Mouse (Mus musculus) spleen, adult 2 months (tissue): ENCODE data around the gene Plxna1.

Experiments
- CTCF ChIP-seq: fragments of 200-500 bp; IDR thresholded peaks from 2 replicates; pipeline ENCODE4 v1.5.1; 2011; ENCODE audit warnings: mild to moderate bottlenecking, inconsistent platforms; ENCODE audit not compliant: insufficient read depth, insufficient read length, insufficient replicate concordance; ENCODE audit errors: extremely low read depth
- POLR2A ChIP-seq: fragments of 200-500 bp; IDR thresholded peaks from 2 replicates; pipeline ENCODE4 v1.6.1; 2011; ENCODE audit warnings: low read depth, low read length, inconsistent platforms

- TF ChIP-seq POLR2A (no peak), CTCF (no peak)
Observed at GRCm38 (mm10) chr6:89285116-89285515, 77.3 kb downstream of the Plxna1 start.
